Mouse (Mus musculus): ENCODE results near the gene Rps29. TPM values are rescaled to one million over a fixed set of nuclear protein-coding genes. Genes with fewer than 3 reads are reported as not detected.

The Rps29 gene
- polyA plus RNA-seq, 1 experiment, result 2,009 TPM

GRCm38 (mm10) chr12:69119908-69120307 lies 39.1 kb downstream of the Rps29 start:
- 80% methylated on average over 6 of the region's 6 CpGs for WGBS

More at GRCm38 (mm10) chr12:69119908-69120307, 39.1 kb downstream of the Rps29 start:
- TF ChIP-seq POLR2A (IDR thresholded peaks at IDR 0.05; ENCODE audit: low read depth, low read length) (no peak), CTCF (IDR thresholded peaks at IDR 0.05; ENCODE audit: extremely low read depth, insufficient read depth, insufficient read length, insufficient replicate concordance) (no peak)
- Histone ChIP-seq H3K4me1 (ENCODE audit: control insufficient read depth, insufficient read depth, insufficient read length) (no peaks in the 10 kb centered on the region), H3K36me3 (ENCODE audit: control insufficient read depth, insufficient read depth, low read length) (no peaks in the 10 kb centered on the region), H3K27ac (ENCODE audit: insufficient read depth, low read length) (no peak overlapping the region), H3K4me3 (ENCODE audit: extremely low read depth, insufficient read depth, insufficient read length) (no peak overlapping the region), H3K27me3 (ENCODE audit: control insufficient read depth, insufficient read depth, low read length) (no peaks in the 10 kb centered on the region)
- DNase-seq (ENCODE audit: low read depth in 1 of 2, low spot score in 2 of 2), result no peak

Other genes starting within 250 kb of the Rps29 start
- 0.82 and 1.9 TPM in 2 replicates for gene Lrr1, start 9.6 kb upstream of the Rps29 start, polyA plus RNA-seq (2012; rRNA removed)
- gene Rpl36al, start 24.9 kb upstream of the Rps29 start, polyA plus RNA-seq (2012; rRNA removed), result 75.1 and 98.9 TPM in 2 replicates
- 14.8 and 17.9 TPM in 2 replicates for gene Mgat2, start 25.0 kb upstream of the Rps29 start, polyA plus RNA-seq (2012; rRNA removed)
- gene Gm49383, start 37.9 kb upstream of the Rps29 start, polyA plus RNA-seq (2012; rRNA removed), result 1.8 and 3.1 TPM in 2 replicates
- 1.4 and 1.5 TPM in 2 replicates for gene Dnaaf2, start 39.2 kb upstream of the Rps29 start, polyA plus RNA-seq (2012; rRNA removed)
- gene Gm49384, start 45.1 kb upstream of the Rps29 start, polyA plus RNA-seq (2012; rRNA removed), result 0.25 and 0.47 TPM in 2 replicates
- gene Pole2, start 69.0 kb upstream of the Rps29 start, polyA plus RNA-seq (2012; rRNA removed), result 4.2 and 4.4 TPM in 2 replicates
- gene Klhdc1, start 82.0 kb upstream of the Rps29 start, polyA plus RNA-seq (2012; rRNA removed), result 2.4 TPM in 2 replicates
- 19.1 and 30.5 TPM in 2 replicates for gene Klhdc2, start 137.5 kb upstream of the Rps29 start, polyA plus RNA-seq (2012; rRNA removed)
- gene Nemf, start 198.0 kb upstream of the Rps29 start, polyA plus RNA-seq (2012; rRNA removed), result 2.3 and 2.6 TPM in 2 replicates
- 182 and 253 TPM in 2 replicates for gene Arf6, start 213.0 kb upstream of the Rps29 start, polyA plus RNA-seq (2012; rRNA removed)
- gene Gm9887, start 213.3 kb upstream of the Rps29 start, polyA plus RNA-seq (2012; rRNA removed), result 3.0 and 5.6 TPM in 2 replicates